Mouse (Mus musculus) left cerebral cortex, adult 8-10 months (tissue): ENCODE measurements at regions not wholly inside any gene's neighbourhood (a gene's known extent, or its start where the extent isn't known, plus 50 kb on each side); places are given as distances from the start of the nearest gene placed in this dataset.

ENCODE experiments used
- DNase-seq, 2 experiments: peaks; one replicate each; pipeline ENCODE4 v3.0.0; 2022; ENCODE audit warnings: low spot score in 2 of 2

GRCm38 (mm10) chr2:78972288-78973117 lies 104.6 kb downstream of the Ube2e3 start:
- DNase-seq = no peak

- DNase-seq = no peak
These were observed 105.9 kb downstream of the Ube2e3 start for GRCm38 (mm10) chr2:78973811-78974210.

- DNase-seq = no peak
These were observed 106.9 kb downstream of the Ube2e3 start for GRCm38 (mm10) chr2:78974683-78975392.

- no peak for DNase-seq
These were observed 107.5 kb downstream of the Ube2e3 start for GRCm38 (mm10) chr2:78975393-78975774.

- no peak for DNase-seq
These were observed 108.2 kb downstream of the Ube2e3 start for GRCm38 (mm10) chr2:78976084-78976483.

GRCm38 (mm10) chr2:78977632-78978397 lies 109.9 kb downstream of the Ube2e3 start:
- DNase-seq = no peak

GRCm38 (mm10) chr2:78980019-78980418 lies 112.1 kb downstream of the Ube2e3 start:
- no peak for DNase-seq

GRCm38 (mm10) chr2:78980661-78981229 lies 112.8 kb downstream of the Ube2e3 start:
- no peak for DNase-seq

- no peak for DNase-seq
These were observed 115.4 kb downstream of the Ube2e3 start for GRCm38 (mm10) chr2:78983347-78983746.

- DNase-seq = no peak
These were observed 116.1 kb downstream of the Ube2e3 start for GRCm38 (mm10) chr2:78983944-78984498.

GRCm38 (mm10) chr2:78986984-78987383 lies 119.1 kb downstream of the Ube2e3 start:
- DNase-seq = no peak

- no peak for DNase-seq
These were observed 119.5 kb downstream of the Ube2e3 start for GRCm38 (mm10) chr2:78987388-78987787.

GRCm38 (mm10) chr2:78988224-78988623 lies 120.3 kb downstream of the Ube2e3 start:
- DNase-seq = no peak

- no peak for DNase-seq
These were observed 127.1 kb downstream of the Ube2e3 start for GRCm38 (mm10) chr2:78994800-78995555.

GRCm38 (mm10) chr2:78998637-78999036 lies 130.7 kb downstream of the Ube2e3 start:
- DNase-seq = no peak

GRCm38 (mm10) chr2:78999410-78999809 lies 131.5 kb downstream of the Ube2e3 start:
- no peak for DNase-seq

- no peak for DNase-seq
These were observed 136.9 kb downstream of the Ube2e3 start for GRCm38 (mm10) chr2:79004862-79005261.

GRCm38 (mm10) chr2:79008642-79009041 lies 140.7 kb downstream of the Ube2e3 start:
- DNase-seq = no peak

- DNase-seq = no peak
These were observed 141.9 kb downstream of the Ube2e3 start for GRCm38 (mm10) chr2:79009791-79010190.

GRCm38 (mm10) chr2:79010273-79010672 lies 142.3 kb downstream of the Ube2e3 start:
- DNase-seq = peak in 1 of 2 experiments; percentile 16
